Mouse (Mus musculus) kidney, adult 8-10 months (tissue): ENCODE measurements around the gene H2al1e.
"Not testable (repeated sequence)": the region's sequence is repeated elsewhere in the genome, so short reads cannot be mapped to it uniquely, and the experiment has no call there.

Experiments
- DNase-seq, 2 experiments: peaks; one replicate each; pipeline ENCODE4 v3.0.0; 2022

H2al1e gene

DNA sequence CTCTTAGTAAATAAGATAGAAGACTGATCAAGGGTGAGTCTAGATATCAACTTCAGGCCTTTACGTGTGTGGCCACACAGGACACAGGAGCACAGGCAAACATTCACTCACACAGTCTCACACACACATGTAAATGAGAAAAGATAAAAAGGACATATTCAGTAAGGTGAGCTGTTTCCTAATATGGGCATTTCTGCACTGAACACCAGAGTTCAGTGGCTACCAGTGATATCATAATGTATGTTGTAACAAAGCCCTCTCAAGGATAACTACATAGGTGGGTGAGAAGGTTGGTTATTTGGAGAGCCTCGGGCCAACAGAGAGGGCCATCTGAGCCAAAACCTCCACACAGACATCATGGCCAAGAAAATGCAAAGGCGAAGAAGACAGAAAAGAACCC lies at the start of gene H2al1e:
H2al1e (plus strand) TSS at position 301 of the 400 bp plus-strand sequence.
- not testable (repeated sequence) for DNase-seq

DNA sequence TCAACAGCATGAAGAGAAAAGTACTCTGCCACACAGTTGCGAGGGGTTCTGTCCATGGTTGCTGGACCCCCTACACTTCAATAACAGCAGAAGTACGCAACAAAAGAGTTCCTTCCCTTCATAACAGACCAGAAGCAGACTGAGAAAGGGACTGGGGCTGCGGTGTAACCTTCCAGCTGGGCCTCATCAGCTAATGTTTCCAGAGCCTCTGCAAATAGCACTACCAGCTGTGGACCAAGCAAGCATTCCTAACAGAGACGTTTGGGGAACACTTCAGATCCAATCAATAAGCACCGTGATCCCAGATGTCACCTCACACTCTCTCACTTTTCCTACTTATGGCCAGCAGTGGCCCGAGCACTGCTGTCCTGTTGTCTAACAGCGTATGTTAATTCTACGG lies 46.8 kb upstream of the H2al1e start:
- DNase-seq = no peak

DNA sequence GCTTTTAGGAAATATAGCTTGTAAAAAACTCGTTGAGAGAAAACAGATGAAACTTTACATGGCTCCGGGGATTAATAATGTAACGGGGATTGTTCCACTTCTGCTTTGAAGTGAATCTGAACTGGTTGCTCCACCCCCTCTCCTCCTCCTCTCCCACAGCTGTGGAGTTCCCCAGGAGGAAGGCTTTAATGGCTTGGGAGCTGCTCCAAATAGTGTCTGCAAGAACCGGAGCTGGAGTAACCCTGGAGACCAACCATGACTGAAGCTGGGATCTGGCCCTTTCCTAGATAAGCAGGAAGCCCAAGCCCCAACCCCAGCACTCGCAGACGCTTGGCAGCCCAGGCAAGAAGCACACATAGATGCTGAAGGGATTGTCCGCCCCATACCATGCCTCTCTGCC lies 43.9 kb upstream of the H2al1e start:
- DNase-seq = peak; percentile 6 to 33

DNA sequence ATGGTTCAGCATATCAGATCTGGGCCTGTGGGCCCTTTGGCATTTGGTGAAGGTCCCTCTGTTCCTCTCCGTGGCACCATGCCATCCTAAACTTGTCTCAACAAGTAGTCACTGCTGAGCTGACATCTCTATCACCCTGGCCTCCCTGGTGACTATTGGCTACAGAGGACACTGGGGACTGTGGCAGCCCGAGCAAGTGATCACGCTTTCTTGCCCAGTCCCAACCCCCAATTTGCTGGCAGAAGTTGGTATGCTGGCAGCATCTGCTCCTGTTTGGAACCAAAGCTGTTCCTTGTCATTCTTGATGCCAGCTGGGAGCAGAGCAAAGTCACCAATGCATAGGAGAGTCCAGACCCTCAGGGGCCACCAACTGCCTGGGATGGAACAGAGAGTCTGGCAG lies 42.7 kb upstream of the H2al1e start:
- DNase-seq = no peak

DNA sequence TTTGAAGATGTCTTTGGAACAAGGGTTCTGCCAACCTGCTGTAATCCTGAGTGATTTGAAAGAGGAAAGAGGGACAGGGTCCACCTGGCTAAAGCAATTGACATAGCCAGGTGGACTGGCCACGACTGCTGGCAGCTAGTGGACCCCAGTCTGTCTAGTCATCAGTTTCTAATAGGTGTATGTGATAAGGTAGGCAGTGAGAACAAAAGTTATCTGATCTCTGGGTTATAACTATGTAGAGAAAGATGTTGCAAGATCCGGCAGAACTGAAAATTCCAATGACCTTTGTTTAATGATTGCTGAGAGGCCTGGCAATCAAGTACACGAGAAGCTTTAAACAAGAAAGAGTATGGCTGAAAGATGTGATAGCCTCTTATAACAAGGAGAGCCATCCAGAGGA lies 38.5 kb upstream of the H2al1e start:
- DNase-seq = no peak

DNA sequence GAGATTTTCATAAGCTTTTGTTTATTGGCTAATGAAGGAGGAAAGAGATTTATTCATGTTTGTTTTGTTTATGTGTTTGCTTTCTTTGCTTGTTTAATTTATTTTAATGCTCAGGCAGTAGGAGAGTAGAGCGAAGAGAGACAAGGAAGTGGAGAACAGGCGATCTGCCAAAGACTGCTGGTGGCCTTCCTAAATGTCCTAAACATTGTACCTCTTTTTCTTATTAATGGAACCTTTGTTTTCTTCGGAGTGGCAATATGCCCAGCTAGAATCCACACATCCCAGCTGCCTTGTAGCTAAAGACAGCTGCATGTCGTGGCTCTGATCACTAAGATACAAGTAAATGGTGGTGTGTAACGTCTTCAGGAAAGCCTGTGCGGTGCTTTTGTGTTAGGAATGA lies 34.7 kb upstream of the H2al1e start:
- DNase-seq = no peak

DNA sequence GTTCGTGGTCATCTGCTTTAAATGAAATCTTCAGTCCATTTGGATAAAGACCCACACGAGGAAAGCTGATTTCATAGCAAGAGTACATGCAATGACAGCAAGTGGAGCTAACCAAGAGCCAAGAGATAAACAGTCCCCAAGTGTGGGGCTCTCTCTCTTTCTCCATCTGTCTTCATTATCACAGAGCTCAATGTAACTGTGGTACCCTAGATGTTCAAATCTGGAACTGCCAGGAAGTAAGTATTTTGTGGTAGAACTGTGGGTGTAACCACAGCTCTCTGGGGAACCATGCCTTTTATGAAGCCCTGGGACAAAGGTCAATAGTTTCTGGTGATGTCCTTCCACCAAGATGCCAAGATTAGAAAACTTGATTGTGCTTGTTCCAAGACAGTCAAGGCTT lies 31.0 kb upstream of the H2al1e start:
- DNase-seq = no peak

DNA sequence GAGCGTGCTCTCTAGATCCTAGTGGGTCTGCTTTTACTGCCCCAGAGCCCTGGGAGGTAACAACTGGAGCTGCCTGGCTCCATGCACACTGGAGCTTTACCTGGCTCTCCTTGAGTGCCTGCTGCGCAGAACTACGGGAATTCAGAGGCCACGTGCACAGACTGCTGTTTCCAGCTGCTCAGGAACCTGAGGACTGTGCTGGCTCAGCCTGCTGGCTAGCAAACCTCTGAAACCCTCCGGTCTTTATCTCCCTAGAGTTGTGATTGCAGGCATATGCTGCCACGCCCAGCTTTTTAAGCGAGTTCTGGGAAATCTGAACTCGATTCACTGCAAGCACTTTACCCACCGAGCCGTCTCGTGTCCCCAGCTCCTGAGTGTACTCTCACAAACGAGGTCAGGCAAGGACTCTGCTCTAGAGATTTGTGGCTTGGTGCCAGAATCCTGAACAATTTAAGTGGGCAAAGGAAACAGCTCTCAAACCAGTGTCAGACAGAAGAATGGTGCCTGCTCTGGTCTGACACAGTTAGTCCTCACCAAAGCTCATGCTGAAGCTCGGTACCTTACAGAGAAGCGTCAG lies 23.3 kb upstream of the H2al1e start:
- peak in 1 of 2 experiments; percentile 4 for DNase-seq

DNA sequence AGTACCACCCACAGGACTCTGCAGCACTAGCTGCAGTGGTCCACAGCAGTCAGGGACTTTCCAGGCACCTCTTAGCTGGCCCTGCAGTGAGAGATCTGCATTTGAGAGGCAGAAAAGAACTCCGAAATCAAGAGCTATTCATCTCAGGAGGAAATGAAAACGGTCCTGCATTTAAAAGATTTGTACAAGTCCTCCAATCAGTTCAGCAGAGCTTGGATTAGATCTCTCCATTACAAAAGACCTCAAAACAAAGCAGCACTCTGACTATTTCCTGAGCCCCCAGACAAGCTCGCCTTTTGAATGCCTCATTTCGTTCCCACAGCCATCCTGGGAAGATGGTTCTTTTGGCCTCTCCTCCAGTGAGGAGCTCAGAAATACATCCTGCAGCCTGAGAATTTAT lies 22.5 kb upstream of the H2al1e start:
- no peak for DNase-seq

DNA sequence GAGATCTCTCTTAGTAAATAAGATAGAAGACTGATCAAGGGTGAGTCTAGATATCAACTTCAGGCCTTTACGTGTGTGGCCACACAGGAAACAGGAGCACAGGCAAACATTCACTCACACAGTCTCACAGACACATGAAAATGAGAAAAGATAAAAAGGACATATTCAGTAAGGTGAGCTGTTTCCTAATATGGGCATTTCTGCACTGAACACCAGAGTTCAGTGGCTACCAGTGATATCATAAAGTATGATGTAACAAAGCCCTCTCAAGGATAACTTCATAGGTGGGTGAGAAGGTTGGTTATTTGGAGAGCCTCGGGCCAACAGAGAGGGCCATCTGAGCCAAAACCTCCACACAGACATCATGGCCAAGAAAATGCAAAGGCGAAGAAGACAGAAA lies 12.8 kb upstream of the H2al1e start, which contains the start of gene H2al1a:
H2al1a (plus strand) TSS at position 301 of the 400 bp plus-strand sequence.
- DNase-seq = not testable (repeated sequence)

DNA sequence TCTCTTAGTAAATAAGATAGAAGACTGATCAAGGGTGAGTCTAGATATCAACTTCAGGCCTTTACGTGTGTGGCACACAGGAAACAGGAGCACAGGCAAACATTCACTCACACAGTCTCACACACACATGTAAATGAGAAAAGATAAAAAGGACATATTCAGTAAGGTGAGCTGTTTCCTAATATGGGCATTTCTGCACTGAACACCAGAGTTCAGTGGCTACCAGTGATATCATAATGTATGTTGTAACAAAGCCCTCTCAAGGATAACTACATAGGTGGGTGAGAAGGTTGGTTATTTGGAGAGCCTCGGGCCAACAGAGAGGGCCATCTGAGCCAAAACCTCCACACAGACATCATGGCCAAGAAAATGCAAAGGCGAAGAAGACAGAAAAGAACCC lies 9.6 kb upstream of the H2al1e start, which contains the start of gene H2al1b:
H2al1b (plus strand) TSS at position 301 of the 400 bp plus-strand sequence.
- DNase-seq = not testable (repeated sequence)

DNA sequence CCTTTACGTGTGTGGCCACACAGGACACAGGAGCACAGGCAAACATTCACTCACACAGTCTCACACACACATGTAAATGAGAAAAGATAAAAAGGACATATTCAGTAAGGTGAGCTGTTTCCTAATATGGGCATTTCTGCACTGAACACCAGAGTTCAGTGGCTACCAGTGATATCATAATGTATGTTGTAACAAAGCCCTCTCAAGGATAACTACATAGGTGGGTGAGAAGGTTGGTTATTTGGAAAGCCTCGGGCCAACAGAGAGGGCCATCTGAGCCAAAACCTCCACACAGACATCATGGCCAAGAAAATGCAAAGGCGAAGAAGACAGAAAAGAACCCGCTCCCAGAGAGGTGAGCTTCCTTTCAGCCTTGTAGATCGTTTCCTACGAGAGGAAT lies 6.4 kb upstream of the H2al1e start, which contains the start of gene H2al1c:
H2al1c (plus strand) TSS at position 301 of the 400 bp plus-strand sequence.
- not testable (repeated sequence) for DNase-seq

DNA sequence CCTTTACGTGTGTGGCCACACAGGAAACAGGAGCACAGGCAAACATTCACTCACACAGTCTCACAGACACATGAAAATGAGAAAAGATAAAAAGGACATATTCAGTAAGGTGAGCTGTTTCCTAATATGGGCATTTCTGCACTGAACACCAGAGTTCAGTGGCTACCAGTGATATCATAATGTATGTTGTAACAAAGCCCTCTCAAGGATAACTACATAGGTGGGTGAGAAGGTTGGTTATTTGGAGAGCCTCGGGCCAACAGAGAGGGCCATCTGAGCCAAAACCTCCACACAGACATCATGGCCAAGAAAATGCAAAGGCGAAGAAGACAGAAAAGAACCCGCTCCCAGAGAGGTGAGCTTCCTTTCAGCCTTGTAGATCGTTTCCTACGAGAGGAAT lies 3.2 kb upstream of the H2al1e start, which contains the start of gene H2al1d:
H2al1d (plus strand) TSS at position 301 of the 400 bp plus-strand sequence.
- not testable (repeated sequence) for DNase-seq

DNA sequence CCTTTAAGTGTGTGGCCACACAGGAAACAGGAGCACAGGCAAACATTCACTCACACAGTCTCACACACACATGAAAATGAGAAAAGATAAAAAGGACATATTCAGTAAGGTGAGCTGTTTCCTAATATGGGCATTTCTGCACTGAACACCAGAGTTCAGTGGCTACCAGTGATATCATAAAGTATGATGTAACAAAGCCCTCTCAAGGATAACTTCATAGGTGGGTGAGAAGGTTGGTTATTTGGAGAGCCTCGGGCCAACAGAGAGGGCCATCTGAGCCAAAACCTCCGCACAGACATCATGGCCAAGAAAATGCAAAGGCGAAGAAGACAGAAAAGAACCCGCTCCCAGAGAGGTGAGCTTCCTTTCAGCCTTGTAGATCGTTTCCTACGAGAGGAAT lies 3.1 kb downstream of the H2al1e start, which contains the start of gene H2al1f:
H2al1f (plus strand) TSS at position 301 of the 400 bp plus-strand sequence.
- DNase-seq = not testable (repeated sequence)

DNA sequence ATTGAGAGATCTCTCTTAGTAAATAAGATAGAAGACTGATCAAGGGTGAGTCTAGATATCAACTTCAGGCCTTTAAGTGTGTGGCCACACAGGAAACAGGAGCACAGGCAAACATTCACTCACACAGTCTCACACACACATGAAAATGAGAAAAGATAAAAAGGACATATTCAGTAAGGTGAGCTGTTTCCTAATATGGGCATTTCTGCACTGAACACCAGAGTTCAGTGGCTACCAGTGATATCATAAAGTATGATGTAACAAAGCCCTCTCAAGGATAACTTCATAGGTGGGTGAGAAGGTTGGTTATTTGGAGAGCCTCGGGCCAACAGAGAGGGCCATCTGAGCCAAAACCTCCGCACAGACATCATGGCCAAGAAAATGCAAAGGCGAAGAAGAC lies 6.2 kb downstream of the H2al1e start, which contains the start of gene H2al1g:
H2al1g (plus strand) TSS at position 301 of the 400 bp plus-strand sequence.
- not testable (repeated sequence) for DNase-seq

DNA sequence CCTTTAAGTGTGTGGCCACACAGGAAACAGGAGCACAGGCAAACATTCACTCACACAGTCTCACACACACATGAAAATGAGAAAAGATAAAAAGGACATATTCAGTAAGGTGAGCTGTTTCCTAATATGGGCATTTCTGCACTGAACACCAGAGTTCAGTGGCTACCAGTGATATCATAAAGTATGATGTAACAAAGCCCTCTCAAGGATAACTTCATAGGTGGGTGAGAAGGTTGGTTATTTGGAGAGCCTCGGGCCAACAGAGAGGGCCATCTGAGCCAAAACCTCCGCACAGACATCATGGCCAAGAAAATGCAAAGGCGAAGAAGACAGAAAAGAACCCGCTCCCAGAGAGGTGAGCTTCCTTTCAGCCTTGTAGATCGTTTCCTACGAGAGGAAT lies 9.5 kb downstream of the H2al1e start, which contains the start of gene H2al1h:
H2al1h (plus strand) TSS at position 301 of the 400 bp plus-strand sequence.
- DNase-seq = not testable (repeated sequence)

DNA sequence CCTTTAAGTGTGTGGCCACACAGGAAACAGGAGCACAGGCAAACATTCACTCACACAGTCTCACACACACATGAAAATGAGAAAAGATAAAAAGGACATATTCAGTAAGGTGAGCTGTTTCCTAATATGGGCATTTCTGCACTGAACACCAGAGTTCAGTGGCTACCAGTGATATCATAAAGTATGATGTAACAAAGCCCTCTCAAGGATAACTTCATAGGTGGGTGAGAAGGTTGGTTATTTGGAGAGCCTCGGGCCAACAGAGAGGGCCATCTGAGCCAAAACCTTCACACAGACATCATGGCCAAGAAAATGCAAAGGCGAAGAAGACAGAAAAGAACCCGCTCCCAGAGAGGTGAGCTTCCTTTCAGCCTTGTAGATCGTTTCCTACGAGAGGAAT lies 12.6 kb downstream of the H2al1e start, which contains the start of gene H2al1i:
H2al1i (plus strand) TSS at position 301 of the 400 bp plus-strand sequence.
- DNase-seq = not testable (repeated sequence)

DNA sequence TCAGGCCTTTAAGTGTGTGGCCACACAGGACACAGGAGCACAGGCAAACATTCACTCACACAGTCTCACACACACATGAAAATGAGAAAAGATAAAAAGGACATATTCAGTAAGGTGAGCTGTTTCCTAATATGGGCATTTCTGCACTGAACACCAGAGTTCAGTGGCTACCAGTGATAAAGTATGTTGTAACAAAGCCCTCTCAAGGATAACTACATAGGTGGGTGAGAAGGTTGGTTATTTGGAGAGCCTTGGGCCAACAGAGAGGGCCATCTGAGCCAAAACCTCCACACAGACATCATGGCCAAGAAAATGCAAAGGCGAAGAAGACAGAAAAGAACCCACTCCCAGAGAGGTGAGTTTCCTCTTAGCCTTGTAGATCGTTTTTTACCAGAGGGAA lies 15.8 kb downstream of the H2al1e start, which contains the start of gene H2al1j:
H2al1j (plus strand) TSS at position 301 of the 400 bp plus-strand sequence.
- DNase-seq = not testable (repeated sequence)

DNA sequence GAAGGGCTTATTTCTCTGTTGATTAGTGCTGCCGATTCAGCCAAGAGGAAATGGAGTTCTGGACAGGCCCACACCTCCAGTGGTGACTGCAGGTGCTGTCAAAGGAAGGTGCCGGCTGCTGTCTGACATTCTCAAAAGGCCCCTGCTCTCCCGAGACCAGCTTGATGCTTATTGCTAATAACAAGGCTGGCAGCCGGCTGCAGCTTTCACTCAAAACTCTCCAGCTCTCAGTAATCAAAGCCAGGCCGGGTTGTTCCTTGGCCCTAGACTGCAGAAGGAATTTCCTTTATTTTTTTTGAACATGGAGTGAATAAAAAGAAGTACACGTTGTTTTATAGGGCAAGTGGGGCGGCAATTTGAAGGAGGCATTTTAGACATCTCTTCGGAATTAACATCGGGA lies 34.0 kb downstream of the H2al1e start:
- no peak for DNase-seq

DNA sequence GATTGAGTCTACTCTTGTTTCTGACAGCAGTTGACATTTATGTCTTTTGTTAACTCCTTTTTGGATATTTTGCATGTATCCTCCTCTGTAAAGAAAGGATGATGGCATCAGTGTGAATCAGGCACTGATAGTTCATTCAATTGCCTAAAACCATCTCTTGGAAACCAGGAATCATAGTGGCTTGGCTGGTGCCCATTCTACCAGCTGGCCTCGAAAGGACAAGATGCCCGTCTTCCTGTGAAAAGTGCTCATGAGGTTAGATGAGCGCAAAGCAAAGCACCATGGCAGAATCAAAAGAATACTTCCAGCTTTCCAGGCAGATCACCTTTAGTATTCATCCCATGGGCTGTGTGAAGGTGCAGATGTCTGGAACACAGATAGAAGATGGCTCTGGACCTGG lies 35.0 kb downstream of the H2al1e start:
- DNase-seq = no peak

DNA sequence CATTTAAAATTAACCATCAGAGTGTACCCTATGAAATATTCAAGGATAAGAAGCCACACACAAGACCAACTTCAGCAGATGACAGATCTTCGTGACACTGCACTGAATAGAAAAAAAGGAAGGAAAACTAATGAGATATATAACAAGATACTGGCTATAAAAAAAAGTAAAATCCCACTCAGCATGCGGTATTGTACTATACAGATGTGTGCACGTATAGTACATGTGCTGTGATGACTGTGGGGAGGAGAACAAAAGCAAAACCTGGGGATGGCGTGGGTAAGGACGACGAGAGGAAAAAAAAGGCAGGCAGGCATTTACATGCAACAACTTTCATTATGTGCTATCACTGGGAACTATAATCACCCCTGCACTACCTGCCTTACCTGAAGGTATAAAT lies 49.1 kb downstream of the H2al1e start:
- no peak for DNase-seq

DNA sequence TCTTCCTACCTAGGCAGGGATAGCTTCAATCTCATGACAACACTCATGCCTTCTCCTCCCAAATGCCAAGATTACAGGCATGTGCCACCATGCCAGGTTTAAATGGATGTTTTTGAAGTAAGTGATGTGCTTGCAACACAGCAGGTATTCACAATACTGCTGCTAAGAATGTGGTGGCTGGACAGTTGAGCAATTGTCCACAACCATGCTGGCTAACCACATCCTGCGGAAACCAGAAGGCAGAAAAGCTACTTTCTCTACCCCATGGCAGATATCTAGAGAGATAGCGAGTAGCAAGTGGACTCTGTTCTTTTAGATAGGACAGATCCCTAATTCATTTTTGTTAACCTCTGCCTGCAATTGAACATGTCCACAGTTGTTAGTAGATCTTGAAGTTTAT lies 49.5 kb downstream of the H2al1e start:
- DNase-seq = no peak
